Mouse (Mus musculus) WW6 (cell line): Measurements from ENCODE around the gene Tas2r130.
"Not testable (repeated sequence)": the region's sequence is repeated elsewhere in the genome, so short reads cannot be mapped to it uniquely, and the experiment has no call there.

Source experiments
- DNase-seq: peaks from one replicate; pipeline ENCODE4 v3.0.0-alpha.2; 2013; ENCODE audit warnings: low read depth, low spot score

Gene Tas2r130

GRCm38 (mm10) chr6:131630812-131631211 lies at the start of gene Tas2r130:
Tas2r130 (minus strand) TSS chr6:131630912.
- no peak for DNase-seq

GRCm38 (mm10) chr6:131678786-131679185 lies 48.1 kb upstream of the Tas2r130 start, which contains the start of gene Tas2r106:
Tas2r106 (minus strand) TSS chr6:131678886.
- DNase-seq: no peak

- DNase-seq: no peak
Observed at GRCm38 (mm10) chr6:131660049-131660448, 29.3 kb upstream of the Tas2r130 start, which contains the start of gene Tas2r107. Tas2r107 (minus strand) TSS chr6:131660149.

GRCm38 (mm10) chr6:131609956-131610355 lies 20.8 kb downstream of the Tas2r130 start:
- DNase-seq: not testable (repeated sequence)

- DNase-seq: no peak
Observed at GRCm38 (mm10) chr6:131604821-131605220, 25.9 kb downstream of the Tas2r130 start.
